Mouse (Mus musculus) lung, postnatal 10 days (tissue): ENCODE results near the gene Zfp296.

Experiments used
- DNase-seq: peaks from one replicate; pipeline ENCODE4 v3.0.0; 2021

Zfp296 gene

DNA sequence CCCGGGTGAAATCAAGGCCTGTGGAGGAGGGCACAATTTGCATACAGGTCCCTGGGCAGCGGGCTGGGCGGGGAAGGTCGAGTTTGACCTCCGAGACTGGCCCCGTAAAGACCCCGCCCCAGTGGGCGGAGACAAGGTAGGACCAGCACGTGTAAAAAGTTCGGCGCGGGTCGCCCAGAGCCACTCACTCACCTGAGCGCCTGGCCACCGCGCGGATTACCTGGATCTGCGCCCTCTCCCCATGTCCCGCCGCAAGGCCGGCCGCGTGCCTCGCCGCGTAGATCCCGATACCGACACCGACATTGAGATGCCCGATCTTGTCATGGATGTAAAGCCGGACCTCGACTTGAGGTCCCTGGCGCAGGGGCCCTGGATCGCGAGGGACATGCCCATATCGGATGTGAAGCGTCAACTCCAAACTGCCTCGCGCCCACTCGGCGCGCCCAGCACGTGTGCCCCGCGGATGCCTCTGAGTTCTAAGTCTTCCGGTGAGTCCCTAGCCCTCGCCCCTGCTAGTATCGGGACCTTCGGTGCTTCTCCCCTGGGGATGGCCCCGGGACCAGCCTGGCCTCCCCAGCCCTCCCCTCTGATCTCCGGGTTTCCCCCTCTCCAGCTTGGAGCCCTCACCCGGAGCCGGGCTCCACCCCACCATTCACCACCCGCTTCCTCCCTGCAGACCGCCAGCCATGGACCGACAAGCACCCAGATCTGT lies at the start of gene Zfp296, which contains the start of gene Gemin7:
TSS of gene Zfp296 (plus strand) at position 147 of the 712 bp plus-strand sequence.
TSS of gene Gemin7 (minus strand) at position 455 of the 712 bp plus-strand sequence.
- DNase-seq, result peak; percentile 36

DNA sequence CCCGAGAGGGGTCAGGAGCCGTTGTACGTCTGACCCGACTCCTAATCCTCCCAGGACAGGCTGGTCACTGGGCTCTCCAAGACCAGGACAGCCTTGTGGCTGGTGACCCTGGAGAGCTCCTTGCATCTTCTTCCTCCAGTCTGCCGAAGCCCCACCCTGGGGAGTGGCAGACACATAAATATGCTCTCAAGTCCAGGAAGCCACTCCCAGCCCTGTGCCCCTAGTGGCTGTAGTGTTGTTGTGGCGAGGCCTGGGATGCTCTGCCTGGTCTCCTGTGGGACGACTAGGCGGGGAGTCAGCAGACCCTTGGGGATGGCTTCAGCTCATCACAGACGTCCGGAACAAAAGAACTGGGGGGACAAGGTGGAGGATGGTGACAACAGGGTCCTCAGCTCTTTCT lies 46.0 kb upstream of the Zfp296 start:
- peak; percentile 45 for DNase-seq

DNA sequence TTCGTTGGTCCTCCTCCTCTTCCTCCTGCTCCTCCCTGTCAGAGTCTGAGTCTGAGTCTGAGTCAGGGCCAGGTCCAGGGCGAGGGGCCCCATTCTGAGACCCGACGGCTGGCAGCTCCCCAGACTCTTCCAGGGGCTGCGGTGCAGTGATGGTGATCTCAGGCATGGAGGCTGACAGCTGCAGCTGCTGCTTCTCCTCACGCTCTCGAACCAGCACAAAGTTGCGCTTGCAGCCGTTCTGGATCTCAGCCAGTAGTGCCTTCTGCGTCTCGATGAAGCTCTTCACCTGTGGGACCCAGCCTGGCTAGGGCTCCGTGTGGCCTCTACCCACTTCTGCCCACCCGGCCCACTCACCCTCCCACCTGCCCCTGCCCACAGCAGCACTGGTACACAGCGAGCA lies 44.8 kb upstream of the Zfp296 start:
- DNase-seq, result no peak

DNA sequence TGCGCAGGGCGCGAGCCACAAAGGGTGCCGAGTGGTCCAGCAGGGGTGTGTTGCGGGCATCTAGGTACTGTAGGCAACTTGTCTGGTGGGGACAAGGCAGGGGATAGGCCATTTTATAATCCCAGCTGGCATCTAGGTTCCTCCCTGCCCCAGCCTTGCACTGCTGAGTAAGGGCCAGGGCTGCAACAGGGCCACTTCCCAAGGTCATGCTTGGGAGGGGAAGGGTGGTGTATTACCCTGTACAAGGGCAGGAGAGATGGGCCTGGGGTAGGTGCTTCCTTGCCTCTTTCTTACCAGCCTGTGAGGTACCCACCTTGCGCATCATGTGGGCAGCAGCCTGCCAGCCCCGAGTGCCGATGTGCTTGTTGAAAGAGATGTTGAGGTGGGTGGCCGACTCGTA lies 42.4 kb upstream of the Zfp296 start:
- DNase-seq, result no peak

DNA sequence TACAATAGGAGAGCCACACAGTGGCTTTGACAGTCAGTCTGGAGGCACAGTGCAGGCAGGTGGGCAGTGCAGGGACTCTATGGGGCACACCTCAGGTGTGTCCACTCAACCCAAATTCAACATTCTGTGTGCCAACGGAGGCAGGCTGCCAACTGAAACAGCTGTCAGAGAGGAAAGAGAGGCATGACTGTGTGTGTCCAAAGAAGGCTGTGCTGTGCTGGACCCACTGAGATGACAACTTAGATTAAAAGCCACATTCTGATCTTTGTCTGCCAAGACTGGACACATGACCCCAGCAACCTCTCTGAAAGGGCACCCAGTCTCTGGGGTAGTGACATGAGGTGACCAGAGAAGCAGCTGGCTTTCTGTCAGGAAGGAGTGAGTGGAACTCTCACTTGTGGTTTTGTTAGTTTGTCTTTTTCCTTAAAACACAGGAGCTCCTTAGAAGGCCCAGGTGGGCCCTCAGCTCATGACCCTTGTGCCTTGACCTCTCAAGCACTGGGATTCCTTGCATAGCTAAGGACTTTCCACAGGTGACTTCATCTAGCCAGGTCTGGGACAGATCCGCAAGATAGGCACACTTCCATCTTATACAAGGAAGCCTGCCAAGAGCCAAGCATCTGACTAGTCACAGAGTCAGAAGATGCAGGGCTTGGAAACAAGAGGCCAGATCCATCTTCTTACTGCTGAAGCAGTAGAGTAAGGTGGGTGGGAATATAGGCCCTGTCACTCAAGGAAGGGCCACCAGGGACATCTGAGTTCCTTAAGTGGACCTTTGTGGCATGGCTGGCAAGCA lies 36.1 kb upstream of the Zfp296 start:
- DNase-seq, result peak; percentile 40

DNA sequence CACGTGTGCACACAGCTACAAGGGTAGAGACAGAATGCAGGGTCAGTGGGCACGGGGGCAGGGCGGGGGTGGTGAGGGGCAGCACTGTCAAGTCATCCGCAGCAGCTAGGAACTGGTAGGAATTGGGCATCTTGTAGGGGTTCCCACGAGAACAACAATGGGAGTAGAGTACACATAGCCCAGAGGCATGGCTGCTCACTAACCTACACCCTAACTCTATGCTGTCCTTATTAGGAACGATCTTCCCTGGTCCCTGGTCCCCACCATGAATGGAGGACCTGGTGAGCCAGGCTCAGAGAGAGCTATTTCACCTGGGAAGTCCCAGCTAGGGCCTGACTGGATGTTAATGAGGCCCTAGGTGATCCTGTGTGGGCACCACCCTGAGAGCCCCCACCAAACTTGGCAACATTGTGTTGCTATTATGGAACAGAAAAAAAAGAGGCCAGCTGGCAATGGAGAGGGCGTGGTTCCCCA lies 35.4 kb upstream of the Zfp296 start:
- DNase-seq, result no peak

DNA sequence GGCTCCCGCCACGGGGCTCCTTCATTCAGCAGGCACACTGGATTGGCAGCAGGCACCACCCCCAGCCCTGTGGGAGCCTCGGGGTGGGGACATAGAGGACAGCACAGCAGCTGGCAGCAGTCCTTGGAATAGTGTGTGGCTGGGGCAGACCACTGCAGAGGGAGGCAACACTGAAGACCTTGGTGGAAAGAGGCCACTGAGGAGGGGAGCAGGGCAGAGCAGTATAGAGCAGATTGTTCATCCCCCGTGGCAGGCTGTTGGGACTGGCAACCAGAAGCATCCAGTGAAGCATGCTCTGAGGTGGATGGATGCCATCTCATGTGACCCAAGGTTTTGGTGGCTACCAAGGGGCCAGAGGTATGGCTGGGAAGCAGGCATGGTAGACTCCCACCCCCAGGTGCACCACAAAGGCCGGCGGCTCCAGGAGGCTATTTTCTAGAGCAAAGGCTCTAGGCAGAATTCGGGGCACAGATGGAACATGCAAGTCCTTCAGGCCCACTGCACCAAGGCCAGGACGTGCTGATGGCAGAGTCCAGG lies 34.9 kb upstream of the Zfp296 start:
- no peak for DNase-seq

DNA sequence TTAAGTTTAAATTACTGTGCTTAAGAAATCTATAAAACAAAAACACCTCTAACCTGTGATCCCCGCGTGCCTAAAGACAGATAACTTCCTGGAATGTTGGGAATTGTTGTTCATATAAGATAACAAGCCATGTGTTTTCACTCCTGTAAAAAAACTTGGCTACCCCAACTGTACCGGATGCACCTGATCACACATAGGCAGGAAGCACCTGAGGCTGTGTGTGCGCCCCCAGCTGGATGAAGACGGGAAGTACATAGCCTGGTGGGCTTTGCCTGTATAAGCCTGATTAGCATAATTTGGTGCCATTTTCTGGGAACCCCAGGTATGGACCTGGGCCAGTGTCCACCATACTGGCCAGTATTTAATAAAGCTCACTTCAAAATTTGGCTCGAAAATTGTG lies 33.5 kb upstream of the Zfp296 start:
- peak; percentile 35 for DNase-seq

DNA sequence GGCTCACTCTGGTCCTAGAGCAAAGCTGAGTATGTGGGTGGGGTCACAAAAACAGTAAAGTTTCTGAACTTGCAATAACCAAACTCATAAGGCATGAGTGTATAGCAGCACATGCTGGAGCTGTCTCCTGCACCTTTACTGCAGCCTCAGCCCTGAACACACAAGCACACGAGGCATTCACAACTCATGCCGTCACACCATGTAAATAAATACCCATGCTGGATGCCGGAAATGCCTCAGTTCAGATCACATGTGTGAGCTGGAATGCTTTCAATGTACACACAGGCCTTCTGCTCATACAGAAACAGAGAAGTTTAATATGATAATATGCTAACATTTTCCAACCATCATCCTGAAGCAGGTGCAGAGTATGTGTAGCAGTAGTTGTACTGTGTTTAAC lies 31.1 kb upstream of the Zfp296 start:
- DNase-seq, result no peak

DNA sequence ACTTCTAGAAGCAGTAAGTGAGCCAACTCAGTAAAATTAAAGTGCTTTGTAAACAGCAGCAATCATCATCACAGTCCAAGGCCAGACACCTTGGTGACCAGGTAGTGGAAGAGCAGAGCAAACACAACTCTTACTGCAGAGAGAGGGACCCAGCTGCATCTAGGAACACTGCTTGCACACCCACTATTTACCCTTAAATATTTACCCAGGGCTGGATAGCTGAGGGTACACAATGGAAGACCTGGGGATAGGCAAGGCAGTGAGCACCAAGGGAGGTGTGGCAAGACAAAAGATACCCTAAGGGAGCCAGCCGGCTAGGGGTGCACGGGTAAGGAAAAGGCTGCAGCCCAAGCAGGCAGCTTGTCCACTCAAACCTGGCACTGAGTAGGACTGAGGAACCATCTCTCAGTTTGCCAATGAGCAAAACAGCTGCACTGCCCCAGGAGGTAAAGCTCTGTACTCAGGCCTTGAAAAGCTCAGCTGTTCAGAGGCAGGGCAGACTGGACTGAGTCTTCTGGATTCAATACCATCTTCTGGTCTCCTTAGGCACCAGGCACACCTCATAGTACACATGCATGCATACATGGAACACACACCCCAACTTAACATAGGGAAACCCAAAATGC lies 29.6 kb upstream of the Zfp296 start:
- no peak for DNase-seq

DNA sequence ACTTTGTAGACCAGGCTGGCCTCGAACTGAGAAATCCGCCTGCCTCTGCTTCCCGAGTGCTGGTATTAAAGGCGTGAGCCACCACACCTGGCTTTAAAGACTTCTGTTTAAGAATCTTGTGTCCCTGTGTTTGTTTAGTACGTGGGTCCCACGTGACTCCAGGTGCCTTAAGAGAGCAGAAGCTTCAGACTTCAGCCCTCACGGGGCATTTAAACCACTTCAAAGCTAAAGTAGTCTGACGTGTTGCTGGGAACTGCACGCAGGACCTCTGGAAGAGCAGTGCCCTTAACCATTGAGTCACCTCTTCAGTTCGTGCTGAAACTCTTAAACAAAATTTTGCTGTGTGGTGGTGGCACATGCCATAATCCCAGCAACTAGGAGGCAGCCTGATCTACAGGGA lies 27.7 kb upstream of the Zfp296 start:
- no peak for DNase-seq

DNA sequence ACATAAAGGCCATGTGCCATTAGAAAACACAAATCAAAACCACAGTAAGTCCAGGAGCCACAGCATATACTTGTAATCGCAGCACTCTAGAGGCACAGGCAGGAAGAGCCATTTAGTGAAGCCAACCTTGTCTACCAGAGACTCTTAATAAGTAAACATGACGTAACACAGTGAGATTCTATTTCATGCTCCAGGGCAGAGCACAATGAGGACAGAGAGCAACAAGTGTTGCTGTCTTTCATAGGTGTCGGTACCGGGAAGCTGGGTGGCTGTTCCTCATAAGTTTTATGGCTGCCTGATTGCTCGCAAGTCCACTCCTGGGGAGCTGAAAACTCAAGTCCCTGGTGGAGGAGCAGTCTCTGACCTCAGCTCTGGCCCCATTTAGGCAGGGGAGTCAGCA lies 25.5 kb upstream of the Zfp296 start:
- no peak for DNase-seq

DNA sequence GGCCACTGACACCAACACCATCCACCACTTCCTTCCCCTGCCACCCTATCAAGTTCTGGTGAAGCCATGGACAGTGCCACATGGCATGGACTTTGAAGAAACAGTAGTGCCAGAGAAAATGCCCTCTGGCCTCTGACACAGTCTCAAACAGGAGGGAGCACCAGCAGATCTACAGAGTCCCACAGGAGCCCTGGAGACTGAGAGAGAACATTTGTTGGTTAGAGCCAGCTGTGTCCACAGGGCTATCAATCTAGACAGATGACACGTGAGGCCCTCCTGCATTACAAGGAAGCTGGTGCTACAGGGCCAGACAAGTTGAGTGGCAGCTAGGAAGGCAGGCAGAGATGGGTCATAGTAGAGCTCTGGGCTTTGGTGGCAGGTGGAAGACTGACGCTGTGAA lies 24.6 kb upstream of the Zfp296 start:
- DNase-seq, result no peak

DNA sequence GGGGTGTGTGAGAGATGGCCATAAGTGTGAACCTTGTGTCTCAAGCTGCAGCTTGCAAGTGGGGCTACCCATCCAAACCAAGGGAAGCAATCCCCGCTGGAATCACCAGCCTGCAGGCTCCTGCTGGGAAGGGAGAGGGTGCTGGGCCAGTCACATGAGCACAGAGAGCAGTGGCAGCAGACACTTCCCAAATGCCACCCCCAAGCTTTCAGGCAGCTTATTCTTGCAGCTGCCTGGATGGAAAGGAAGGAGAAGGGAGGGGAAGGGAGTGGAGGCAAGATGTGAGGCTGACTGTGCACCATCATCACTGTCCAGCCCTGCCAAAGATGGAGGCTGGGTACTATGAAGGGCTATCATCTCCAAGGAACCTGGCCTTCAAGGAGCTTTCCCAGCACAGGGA lies 22.9 kb upstream of the Zfp296 start:
- DNase-seq, result no peak

DNA sequence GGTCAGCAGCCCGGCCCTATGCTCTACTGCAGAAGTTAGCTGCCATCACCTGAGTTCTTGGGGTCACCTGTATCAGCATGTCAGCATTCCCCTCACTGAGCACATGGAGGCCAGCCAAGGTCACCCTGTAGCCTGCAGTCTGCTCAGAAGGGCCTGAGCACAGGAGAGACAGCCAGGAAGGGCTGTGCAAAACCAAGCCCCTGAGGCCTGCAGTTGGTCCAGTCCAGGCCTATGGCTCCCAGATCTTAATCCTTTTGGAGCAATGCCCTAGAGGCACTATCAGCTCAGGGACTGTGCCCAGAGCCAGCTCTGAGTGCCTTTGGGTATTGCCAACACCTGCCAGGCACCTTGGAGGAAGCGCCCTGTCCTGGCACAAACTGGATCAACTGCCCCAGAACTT lies 20.0 kb upstream of the Zfp296 start:
- no peak for DNase-seq

DNA sequence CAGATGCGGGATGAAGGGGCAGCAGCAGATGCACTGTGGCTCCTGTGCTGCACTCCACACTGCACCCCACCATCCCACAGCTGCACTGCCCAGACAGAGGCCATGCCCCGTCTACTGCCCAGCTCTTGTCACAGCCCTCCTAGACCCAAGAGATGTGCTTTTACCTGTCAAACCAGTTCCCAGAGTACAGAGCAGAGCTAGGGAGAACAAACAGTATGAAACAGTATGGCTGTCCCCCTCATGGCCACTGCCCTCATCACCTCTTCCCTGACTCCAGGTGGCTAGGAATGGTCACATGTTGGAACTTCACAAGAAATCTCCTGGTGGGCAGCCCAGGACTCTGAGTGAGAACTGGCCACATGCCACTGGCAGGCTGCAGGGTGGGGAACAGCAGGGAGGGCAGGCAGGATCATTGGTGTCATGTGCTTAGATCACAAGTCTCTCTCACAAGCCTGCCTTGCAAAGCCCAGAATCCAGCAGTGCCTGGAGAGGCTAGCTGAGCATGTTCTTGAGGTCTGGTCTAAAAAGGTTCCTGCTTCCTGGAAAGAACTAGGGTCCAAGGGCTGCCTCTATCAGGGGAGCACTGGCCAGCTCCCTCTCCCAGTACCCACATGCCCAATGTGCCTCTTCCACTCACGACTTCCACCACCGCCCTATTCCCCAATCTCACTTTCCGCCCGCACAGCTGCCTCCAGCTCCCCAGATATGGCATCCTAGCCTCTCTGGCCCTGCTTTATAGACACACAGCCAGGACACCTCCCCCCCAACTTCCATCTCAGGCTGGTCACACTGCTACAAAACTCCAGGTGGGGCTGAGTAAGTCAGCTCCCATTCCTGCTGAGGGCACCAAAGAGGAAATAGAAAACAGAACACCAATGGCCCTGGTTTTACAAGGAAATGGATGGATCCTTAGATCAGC lies 18.8 kb upstream of the Zfp296 start:
- peak; percentile 28 for DNase-seq

DNA sequence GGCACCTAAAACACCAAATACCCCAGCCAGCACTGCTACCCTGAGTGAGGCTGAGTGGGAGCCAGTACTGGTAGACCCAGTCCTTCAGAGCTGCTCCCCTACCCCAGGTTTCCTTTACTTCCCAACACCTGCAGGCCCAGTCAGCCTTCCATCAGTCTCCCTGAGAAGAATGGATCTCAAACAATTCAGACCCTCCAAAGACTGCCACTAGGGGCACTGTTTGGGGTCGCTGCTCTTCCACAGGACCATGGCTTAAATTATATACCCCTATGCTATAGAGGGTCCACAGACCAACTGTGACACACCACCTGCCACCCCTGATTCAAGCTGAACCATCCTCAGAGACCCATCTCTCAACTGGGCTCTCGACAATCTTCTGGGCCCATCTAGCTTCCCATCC lies 18.1 kb upstream of the Zfp296 start:
- no peak for DNase-seq

DNA sequence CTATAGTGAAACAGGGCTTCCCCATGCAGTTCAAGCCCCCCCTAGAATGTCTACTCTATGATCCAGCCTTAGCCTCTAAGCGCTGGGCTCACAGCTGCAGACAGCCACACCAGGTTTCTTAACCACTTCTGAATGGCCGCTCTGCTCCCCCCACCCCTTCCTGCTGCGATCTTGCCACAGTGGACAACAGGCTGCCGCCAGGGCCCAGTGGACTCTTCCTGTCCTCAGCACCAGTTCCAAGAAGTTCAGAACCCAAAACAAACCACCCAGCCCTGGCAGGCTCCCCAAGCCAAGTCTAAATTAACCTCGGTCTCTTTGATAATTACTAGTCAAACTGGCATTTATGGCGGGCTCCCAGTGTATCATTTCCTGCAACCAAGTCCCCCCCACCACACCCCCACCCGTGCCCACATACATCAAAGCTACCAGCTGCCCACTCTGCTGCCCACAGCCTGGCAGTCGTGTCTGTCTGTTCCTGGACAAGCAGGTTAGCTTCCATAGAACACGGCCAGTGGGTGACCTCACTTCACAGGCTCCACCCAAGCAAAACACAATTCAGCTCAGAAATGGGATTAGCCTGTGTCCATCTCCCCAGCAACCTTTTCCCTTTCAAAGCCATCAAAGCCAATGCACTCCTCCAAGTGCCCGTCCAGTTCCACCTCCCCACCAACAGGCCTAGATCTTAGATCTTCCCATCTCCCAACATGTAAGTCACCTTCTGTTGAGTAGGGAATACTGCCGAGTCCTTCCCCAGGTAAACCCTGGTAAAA lies 16.4 kb upstream of the Zfp296 start:
- DNase-seq, result peak; percentile 48

DNA sequence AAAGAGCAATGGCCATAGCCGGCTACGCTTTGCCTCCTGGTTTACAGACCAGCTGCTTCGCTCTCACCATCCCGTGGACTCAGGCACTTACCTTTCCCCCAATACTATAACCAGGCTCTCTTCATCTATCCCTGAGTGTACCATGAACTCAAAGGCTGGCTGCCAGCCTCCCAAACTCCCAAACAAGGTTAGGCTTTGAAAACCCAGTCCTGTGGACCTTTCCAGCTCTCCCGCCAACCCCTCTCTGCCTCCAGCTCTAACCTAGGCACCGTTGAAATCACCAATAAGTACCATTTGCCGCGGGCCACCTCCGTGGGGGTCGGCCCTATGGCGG lies 15.7 kb upstream of the Zfp296 start:
- DNase-seq, result no peak

DNA sequence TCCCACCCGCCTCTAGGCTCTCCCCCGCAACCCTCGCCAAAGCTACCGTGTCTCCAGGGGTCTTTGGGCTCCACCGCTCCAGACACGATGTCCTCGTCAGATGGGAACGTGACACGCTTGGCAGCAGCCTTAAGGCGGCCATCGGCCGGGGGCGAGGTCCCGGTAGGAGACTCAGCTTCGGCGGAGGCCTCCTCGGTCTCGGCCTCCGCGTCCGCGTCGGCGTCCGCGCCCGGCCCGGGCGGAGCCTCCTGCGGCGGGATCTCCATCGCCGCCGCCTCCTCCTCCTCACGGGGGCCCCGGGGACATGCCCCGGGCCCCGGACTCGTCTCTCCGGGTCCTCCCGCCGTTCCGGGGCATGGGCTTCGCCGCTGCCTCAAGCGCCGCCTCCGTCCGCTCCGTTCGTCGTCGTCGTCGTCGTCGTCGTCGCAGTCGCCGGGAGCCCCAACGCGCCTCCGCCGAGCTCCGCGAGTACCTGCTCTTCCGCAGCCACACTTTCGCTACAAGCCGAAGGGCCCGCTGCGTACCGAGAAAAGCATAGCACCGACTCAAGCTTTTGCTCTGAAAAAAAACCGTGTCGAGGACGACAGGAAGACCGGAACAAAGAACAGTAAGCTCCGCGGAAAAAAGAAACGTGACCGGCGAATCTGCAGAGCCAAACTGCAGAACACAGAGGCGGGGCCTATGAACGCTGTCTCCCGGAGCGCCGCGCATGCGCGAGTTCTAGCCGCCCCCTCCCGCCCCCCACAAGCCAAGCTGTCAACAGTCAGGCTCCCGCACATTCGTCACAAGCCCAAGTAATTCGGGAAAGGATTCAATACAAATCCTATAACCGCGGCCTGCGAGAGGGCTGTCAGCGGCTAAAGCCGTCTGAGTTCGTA lies 15.1 kb upstream of the Zfp296 start:
- peak; percentile 94 for DNase-seq
